Mouse (Mus musculus) embryonic facial prominence, embryonic 11.5 days (tissue): Measurements from ENCODE around the gene Tas2r143. TPM values are rescaled to one million over a fixed set of nuclear protein-coding genes. Genes with fewer than 3 reads are reported as not detected.
A peak's percentile ranks its signal among the peaks of the same experiment; 100 is the strongest.

Experiments used
- ATAC-seq: fragments of 200-750 bp; cut with Nextera tagmentation; replicated peaks from 2 replicates; pipeline ENCODE4 v1.8.0; 2017; ENCODE audit warnings: low read depth; ENCODE audit not compliant: insufficient number of reproducible peaks, low FRiP score, low TSS enrichment
- DNase-seq: peaks from one replicate; pipeline ENCODE4 v3.0.0-alpha.2; 2015; ENCODE audit warnings: low spot score
- H3K27ac ChIP-seq: fragments of 300-500 bp; sonication (generic); replicated peaks from 2 replicates; pipeline ENCODE4 v1.5.1; 2014; ENCODE audit warnings: mild to moderate bottlenecking, low read depth, low read length, control low read depth
- H3K27me3 ChIP-seq: fragments of 300-500 bp; sonication (generic); 2 replicates; pipeline ENCODE4 v1.6.1; 2014; ENCODE audit warnings: mild to moderate bottlenecking, low read length, moderate library complexity, mixed read lengths; ENCODE audit not compliant: control insufficient read depth, insufficient read depth
- H3K36me3 ChIP-seq: fragments of 300-500 bp; sonication (generic); replicated peaks from 2 replicates; pipeline ENCODE4 v1.6.1; 2014; ENCODE audit warnings: low read depth, mild to moderate bottlenecking, low read length, moderate library complexity, mixed read lengths; ENCODE audit not compliant: control insufficient read depth, insufficient read depth
- H3K4me1 ChIP-seq: fragments of 300-500 bp; sonication (generic); 2 replicates; pipeline ENCODE4 v1.6.1; 2014; ENCODE audit warnings: low read length, mixed read lengths; ENCODE audit not compliant: control insufficient read depth, insufficient read depth
- H3K4me2 ChIP-seq: fragments of 300-500 bp; sonication (generic); 2 replicates; pipeline ENCODE4 v1.6.1; 2014; ENCODE audit warnings: low read depth, mild to moderate bottlenecking, control low read depth, low read length, moderate library complexity
- H3K4me3 ChIP-seq: fragments of 300-500 bp; sonication (generic); 2 replicates; pipeline ENCODE4 v1.5.1; 2014; ENCODE audit warnings: low read depth, low read length, control low read depth
- H3K9ac ChIP-seq: fragments of 300-500 bp; sonication (generic); replicated peaks from 2 replicates; pipeline ENCODE4 v1.6.1; 2014; ENCODE audit warnings: mild to moderate bottlenecking, control low read depth, low read length
- H3K9me3 ChIP-seq: fragments of 300-500 bp; sonication (generic); replicated peaks from 2 replicates; pipeline ENCODE4 v1.6.1; 2016; ENCODE audit warnings: mild to moderate bottlenecking, low read length, inconsistent platforms, mixed read lengths; ENCODE audit not compliant: control insufficient read depth
- WGBS: fragments of 180-500 bp; shearing (Covaris S2); extraction: QIAGEN DNeasy Blood & Tissue Kit; methylation state at CpG from one replicate; pipeline ENCODE4 v1.1.7; 2014; 5-methylcytosine and 5-hydroxymethylcytosine counted together
- polyA plus RNA-seq: library from polyadenylated mRNA; unstranded; fragments of >200 nt; fragmentation: Nextera tagmentation; extraction: Ambion mirVana; gene quantifications from 2 replicates; pipeline ENCODE4 v1.2.1, GENCODE M21; 2014

The Tas2r143 gene
- polyA plus RNA-seq, 1 experiment from 2014 or later = not detected

DNA sequence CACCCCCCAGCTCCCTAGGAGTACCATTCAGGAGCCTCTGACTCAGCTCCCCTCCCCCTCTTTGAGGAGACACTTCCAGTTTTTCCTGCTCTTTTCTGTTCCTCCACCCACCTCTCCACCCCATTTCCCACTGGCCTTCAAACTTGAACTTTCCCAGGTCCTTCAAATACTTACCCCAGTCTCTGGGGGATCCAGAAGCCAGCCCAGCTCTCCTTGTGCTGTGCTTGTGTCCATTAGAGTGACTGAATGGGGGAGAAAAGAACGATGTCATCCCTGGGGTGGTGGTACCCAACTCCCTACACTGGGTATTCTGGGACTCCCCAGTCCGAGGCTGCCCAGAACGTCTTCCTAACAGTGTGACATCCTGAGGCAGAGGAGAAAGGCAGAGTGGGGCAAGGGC, 28.0 kb upstream of the Tas2r143 start:
- Histone ChIP-seq H3K36me3 (no peaks in the 10 kb centered on the region), H3K9ac (no peak overlapping the region), H3K27me3 (0 out of 2 replicates have a peak, but pooled peaks cover 2% of the 10 kb centered on the region), H3K9me3 (no peaks in the 10 kb centered on the region), H3K4me1 (no peaks in the 10 kb centered on the region), H3K27ac (no peak overlapping the region), H3K4me3 (peak overlapping the region; percentile 53; the same call in 1 of the 2 replicates), H3K4me2 (no peak overlapping the region)
- WGBS = 6% methylated on average over 3 of the region's 3 CpGs
- no peak for DNase-seq
- ATAC-seq = peak; percentile 37; the same call in 1 of the 2 replicates

DNA sequence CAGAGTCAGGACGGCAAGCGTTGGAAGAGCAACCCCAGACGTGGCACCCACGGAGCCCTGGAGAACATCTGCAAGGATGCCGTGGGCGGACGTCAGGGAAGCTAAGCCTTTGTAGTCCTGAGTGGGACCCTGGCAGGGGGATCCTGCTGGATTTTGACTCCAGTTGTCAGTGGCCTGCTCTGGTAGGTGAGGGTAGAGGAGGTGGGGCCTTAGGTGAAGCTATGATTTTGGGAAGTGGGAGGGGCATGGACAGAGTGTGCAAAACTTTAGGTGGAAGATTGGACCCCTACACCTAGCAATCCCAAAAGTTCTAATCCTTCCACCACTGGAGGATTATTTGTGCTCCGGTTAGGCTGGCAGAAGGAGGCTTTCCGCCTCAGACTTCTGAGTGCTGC, 27.6 kb upstream of the Tas2r143 start:
- no peak for DNase-seq
- H3K4me1 ChIP-seq = no peaks in the 10 kb centered on the region

DNA sequence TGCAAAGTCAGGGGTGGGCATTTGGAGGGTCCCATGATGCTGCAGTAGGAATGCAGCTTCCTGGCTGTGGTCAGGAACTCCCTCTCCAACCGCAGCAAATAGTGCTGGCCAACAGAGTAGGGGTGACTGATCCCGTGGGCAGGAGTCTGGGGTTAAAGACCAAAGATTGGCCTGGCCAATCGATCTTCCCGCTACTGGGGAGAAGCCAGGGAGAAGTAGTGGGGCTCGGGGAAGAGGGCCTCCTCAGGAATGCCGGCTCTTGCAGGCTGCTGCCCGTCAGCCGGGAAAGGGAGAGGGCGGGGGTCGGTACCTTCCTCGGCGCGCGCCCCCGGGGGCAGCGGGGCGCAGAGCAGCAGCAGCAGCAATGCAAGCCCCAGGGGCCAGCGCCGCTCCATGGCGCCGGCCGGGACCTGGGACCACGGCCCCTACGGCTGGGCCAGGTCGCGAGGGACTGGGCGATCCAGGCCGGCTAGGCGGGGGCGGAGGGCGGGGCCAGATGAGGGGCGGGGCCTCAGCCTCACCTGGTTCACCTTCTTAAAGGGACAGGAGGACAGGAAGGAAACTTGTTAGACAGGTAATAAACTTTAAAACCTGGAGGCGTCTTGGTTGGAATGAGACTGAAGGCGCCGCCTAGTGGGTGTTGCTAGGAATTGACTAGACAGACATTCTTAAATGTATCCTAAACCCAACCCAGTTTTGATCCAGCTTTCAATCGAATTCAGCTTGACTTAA, 27.1 kb upstream of the Tas2r143 start, which contains the start of gene Epha1:
Gene Epha1, minus strand, starts transcription at position 453 of the 732 bp plus-strand sequence.
- Histone ChIP-seq H3K27ac (no peak within 1 kb of the TSS), H3K9me3 (no peaks in the 10 kb centered on the region), H3K4me1 (no peaks in the 10 kb centered on the region), H3K4me2 (peak within 1 kb of the TSS; percentile 92), H3K36me3 (no peaks in the 10 kb centered on the region), H3K4me3 (peak within 1 kb of the TSS; percentile 53), H3K27me3 (0 out of 2 replicates have a peak, but pooled peaks cover 2% of the 10 kb centered on the region), H3K9ac (peak within 1 kb of the TSS; percentile 57)
- peak; percentile 77 for ATAC-seq
- peak; percentile 81 for DNase-seq
- under 1% methylated on average over 34 of the region's 36 CpGs for WGBS

More for the DNA sequence above, 27.6 kb upstream of the Tas2r143 start:
- H3K4me3 ChIP-seq = peak overlapping the region; percentile 53
- 0 out of 2 replicates have a peak, but pooled peaks cover 2% of the 10 kb centered on the region for H3K27me3 ChIP-seq
- peak overlapping the region; percentile 57; the same call in 1 of the 2 replicates for H3K9ac ChIP-seq
- peak; percentile 32; the same call in 1 of the 2 replicates for ATAC-seq
- no peaks in the 10 kb centered on the region for H3K9me3 ChIP-seq
- peak overlapping the region; percentile 92; the same call in 1 of the 2 replicates for H3K4me2 ChIP-seq
- H3K27ac ChIP-seq = no peak overlapping the region
- H3K36me3 ChIP-seq = no peaks in the 10 kb centered on the region
- 21% methylated on average over 9 of the region's 9 CpGs for WGBS

DNA sequence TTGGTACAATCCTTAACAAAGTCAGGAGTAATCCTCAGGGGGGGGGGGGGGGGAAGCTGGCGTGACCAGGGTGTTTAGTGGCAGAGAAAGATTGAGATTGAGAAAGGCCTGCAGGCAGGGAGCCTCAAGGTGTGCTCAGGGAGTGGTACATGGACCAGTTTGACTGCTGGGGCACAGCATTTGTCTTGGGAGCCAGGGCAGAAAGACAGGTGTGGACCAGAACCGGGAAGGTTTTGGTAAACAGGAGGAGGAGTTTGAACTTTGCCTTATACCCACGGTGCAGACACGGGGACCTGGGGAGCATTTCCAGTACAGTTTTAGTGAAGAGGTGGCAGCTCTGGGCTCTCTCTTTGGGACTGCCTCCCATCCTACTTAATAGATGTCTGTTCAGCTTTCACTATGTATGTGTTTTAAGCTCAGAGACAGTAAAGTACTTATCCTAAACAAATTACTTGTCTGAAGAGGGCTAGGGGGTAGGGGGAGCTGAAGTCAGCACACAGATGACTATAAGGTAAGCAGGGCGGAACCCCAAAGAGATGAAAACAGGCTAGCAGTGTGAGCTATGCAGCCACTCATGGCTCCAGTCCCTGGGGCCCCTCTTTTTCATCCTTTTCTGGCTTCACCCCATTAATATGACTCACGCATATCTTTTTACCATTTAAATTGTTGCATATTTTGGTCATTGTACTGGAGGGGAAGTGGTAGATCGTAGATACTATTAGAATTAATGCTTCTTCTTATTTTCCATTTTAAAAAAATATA, 26.2 kb upstream of the Tas2r143 start:
- WGBS = 41% methylated on average over 7 of the region's 7 CpGs

DNA sequence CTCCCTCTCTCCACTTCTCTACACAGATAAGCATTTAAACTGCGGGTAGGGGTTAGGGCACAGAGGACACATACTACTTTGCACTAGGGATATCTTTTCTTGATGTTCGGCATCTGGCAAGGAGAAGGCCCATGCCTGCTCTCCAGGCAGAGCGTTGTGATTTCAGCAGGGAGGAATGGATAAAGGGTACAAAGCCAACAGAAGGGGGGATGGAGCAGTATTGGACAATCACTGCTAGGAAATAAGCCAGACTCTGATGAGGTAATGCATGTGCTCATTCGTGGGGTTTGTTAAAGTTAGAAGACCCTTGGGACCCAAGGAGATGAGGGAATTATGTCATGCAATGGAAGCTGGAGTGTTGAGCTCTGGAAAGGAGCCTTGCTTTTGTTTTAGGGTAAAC, 25.3 kb upstream of the Tas2r143 start:
- DNase-seq = no peak

More for the DNA sequence above, 26.2 kb upstream of the Tas2r143 start:
- no peaks in the 10 kb centered on the region for H3K4me1 ChIP-seq
- DNase-seq (no peak), ATAC-seq (no peak)
- no peaks in the 10 kb centered on the region for H3K9me3 ChIP-seq
- no peak overlapping the region for H3K9ac ChIP-seq
- H3K36me3 ChIP-seq = no peaks in the 10 kb centered on the region
- 0 out of 2 replicates have a peak, but pooled peaks cover 2% of the 10 kb centered on the region for H3K27me3 ChIP-seq
- H3K4me2 ChIP-seq = peak overlapping the region; percentile 92
- peak overlapping the region; percentile 53 for H3K4me3 ChIP-seq
- H3K27ac ChIP-seq = no peak overlapping the region

DNA sequence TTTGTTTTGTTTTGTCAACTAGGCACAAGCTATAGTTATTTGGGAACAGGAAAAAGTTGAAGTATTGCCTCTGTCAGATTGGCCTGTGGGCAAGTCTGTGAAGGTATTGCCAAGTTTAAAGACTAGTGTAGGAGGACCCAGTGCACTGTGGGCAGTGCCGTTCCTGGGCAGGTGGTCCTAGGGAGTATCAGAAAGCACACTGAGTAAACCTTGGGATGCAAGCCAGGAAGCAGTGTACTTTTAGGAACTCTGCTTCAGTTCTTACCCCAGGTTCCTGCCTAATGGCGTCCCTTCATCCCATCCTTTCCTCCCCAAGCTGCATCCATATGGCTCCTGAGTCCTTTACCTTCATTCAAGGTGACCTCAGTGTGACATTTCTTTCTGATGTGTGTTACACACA, 24.9 kb upstream of the Tas2r143 start:
- Histone ChIP-seq H3K4me3 (no peak overlapping the region), H3K9ac (no peak overlapping the region), H3K27me3 (0 out of 2 replicates have a peak, but pooled peaks cover 2% of the 10 kb centered on the region), H3K27ac (no peak overlapping the region), H3K4me1 (no peaks in the 10 kb centered on the region), H3K36me3 (no peaks in the 10 kb centered on the region), H3K4me2 (no peak overlapping the region), H3K9me3 (no peaks in the 10 kb centered on the region)
- WGBS = 83% methylated on average over 2 of the region's 2 CpGs
- DNase-seq (no peak), ATAC-seq (no peak)

More for the DNA sequence above, 25.3 kb upstream of the Tas2r143 start:
- no peak overlapping the region for H3K27ac ChIP-seq
- no peak overlapping the region for H3K4me2 ChIP-seq
- ATAC-seq = no peak
- H3K9ac ChIP-seq = no peak overlapping the region
- H3K9me3 ChIP-seq = no peaks in the 10 kb centered on the region
- 78% methylated on average over 4 of the region's 4 CpGs for WGBS
- no peak overlapping the region for H3K4me3 ChIP-seq
- H3K27me3 ChIP-seq = 0 out of 2 replicates have a peak, but pooled peaks cover 2% of the 10 kb centered on the region
- no peaks in the 10 kb centered on the region for H3K36me3 ChIP-seq
- H3K4me1 ChIP-seq = no peaks in the 10 kb centered on the region

DNA sequence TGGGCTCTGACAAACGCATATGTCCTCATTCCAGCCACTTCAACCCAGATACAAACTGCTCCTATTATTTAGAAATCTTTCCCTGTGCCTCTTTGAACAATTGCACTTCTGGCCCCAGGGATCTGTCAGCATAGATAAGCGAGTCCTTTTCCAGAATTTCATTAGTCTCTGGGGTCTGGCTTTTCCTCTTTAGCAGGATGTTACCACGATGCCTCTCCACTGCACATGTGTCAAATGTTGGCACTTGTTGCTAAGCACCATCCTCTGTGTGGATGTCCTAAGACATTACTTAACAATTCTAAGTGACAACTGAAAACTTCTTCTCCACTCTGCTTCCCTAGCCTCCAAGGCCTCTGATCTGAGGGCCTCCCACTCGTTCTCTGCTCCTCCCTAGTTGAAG, 24.0 kb upstream of the Tas2r143 start:
- DNase-seq (no peak), ATAC-seq (no peak)
- H3K4me1 ChIP-seq = no peaks in the 10 kb centered on the region
- H3K4me3 ChIP-seq = no peak overlapping the region
- no peaks in the 10 kb centered on the region for H3K36me3 ChIP-seq
- no peak overlapping the region for H3K4me2 ChIP-seq
- no peak overlapping the region for H3K9ac ChIP-seq
- H3K27me3 ChIP-seq = 0 out of 2 replicates have a peak, but pooled peaks cover 2% of the 10 kb centered on the region
- H3K27ac ChIP-seq = no peak overlapping the region
- 41% methylated on average over 4 of the region's 4 CpGs for WGBS
- no peaks in the 10 kb centered on the region for H3K9me3 ChIP-seq
